Mouse (Mus musculus) c-Kit-positive CD71-positive TER-119-positive erythroid progenitor cells, embryonic 14.5 days (primary cell): ENCODE results near the gene Gm17019.
"Not testable (repeated sequence)": the region's sequence is repeated elsewhere in the genome, so short reads cannot be mapped to it uniquely, and the experiment has no call there.

Source experiments
- DNase-seq: peaks from one replicate; pipeline ENCODE4 v3.0.0-alpha.2; 2013; ENCODE audit warnings: low spot score

The Gm17019 gene

DNA sequence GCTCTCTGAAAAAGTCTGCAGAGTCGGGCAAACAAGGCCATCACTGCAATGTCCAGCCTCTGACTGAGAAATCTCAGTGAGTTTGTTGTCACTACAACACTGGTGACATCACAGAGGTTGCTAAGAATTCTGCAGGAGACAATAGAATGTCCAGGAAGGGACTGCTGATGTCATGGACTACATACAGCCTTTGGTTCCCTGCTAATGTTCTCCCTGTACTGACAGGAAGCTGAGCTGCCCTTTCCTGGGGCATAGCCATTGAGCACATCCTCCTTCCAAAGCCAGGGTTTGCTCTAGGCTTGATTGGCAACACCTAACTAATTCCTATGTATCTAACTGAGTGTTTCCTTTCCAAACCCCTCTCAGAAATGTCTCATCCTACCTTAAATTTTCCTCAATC, at the start of gene Gm17019:
TSS of gene Gm17019 (minus strand) at position 101 of the 400 bp plus-strand sequence.
- not testable (repeated sequence) for DNase-seq

GRCm38 (mm10) chr5:15062385-15062715, 29.6 kb upstream of the Gm17019 start:
- DNase-seq, result not testable (repeated sequence)

GRCm38 (mm10) chr5:15061638-15062384, 29.0 kb upstream of the Gm17019 start:
- not testable (repeated sequence) for DNase-seq

DNA sequence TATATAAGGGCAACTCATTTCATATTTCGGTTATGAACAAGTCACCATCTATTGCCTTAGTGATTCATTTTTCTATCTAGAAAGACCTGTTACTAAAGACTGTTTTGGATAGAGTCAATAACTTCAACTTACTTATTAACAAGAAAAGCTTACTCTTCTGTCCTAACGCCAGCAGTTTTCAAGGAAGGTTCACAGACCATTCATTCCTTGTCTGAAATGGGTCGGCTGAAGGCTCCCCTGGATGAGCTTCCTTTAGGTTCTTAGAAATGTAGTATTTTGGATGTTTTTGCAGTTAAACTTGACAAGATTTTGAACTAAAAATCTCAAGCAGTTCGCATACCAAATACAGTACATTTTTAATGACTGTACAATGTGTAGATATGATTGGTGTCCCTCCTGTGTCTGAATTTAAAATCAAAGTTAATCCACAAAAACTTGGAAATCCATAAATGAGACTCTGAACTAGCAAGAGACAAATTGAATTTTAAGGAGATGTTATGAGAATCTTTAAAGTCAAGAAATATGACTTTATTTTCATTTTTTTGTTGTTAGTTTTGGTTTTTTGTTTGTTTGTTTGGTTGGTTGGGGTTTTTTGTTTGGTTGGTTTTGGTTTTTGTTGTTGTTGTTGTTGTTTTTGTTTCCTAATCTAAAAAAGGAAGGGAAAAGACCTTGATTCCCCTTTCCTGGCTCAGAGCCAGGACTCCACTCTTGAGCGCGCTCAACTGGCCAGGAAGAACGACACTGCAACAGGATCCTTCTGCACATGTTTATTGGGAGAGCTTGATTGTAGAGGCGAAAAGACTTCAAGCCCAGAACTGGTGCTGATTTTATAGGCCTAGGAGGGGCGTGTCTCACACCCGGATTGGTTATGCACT, 21.6 kb upstream of the Gm17019 start:
- not testable (repeated sequence) for DNase-seq

GRCm38 (mm10) chr5:15053606-15053962, 20.8 kb upstream of the Gm17019 start:
- DNase-seq, result not testable (repeated sequence)

- not testable (repeated sequence) for DNase-seq
Measured at GRCm38 (mm10) chr5:15052945-15053605, 20.3 kb upstream of the Gm17019 start.

GRCm38 (mm10) chr5:15050807-15051206, 18.0 kb upstream of the Gm17019 start:
- DNase-seq, result not testable (repeated sequence)

- DNase-seq, result not testable (repeated sequence)
Measured at GRCm38 (mm10) chr5:15044830-15045767, 12.3 kb upstream of the Gm17019 start.

DNA sequence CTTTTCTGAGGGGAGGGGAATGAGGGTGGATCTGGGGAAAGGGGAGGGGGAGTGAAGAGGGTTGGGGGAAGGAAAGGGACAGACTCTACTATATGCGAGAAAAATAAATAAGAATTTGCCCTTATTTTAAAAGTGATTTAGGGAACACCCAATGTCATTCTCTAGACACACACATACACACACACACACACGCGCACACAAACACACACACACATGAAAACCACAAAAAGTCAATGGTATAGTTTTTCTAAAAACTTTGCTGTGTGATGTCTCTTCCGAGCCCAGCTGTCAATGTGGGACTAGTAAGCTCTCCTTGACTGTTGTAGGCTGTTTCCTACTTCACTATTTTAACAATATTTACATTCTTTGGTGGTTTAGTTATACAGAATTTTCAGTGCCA, 8.0 kb upstream of the Gm17019 start:
- not testable (repeated sequence) for DNase-seq

DNA sequence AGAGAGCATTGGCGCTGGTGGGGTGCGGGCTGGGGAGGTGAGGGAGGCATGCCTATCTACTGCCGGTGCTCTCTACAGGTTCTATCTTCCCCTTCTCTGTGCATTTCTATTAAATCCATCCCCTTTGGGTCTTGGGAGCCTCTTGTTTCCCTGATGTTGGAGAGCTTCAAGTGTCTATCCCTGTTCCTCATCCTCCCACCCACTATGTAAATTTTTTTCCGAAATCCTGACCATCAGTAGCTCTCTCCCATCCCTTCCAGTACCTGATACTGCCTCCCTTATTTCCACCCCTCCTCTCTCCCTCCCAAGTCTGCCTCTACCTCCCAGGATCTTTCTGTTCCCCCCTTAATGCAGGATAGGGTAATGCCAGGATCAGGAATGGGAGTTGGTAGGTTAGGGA, 7.2 kb upstream of the Gm17019 start:
- DNase-seq, result not testable (repeated sequence)

- not testable (repeated sequence) for DNase-seq
Measured at GRCm38 (mm10) chr5:15024316-15024715, 8.5 kb downstream of the Gm17019 start.

DNA sequence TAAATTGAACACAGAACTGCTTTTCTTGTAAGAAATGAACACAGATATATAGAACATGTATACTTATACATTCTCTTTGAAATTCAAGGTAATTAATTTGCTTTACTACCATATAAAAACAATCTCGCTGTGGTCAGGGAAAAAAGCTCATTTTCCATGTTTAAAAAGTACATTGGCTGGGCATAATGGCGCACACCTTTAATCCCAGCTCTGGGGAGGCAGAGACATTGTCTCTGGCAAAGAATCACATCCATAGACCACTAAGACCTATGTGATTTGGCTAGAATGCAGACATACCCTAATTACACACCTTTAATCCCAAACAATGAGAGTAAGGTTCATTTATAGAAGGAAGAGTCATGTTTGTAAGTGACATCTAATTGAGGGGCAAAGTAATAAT, 12.7 kb downstream of the Gm17019 start:
- not testable (repeated sequence) for DNase-seq

DNA sequence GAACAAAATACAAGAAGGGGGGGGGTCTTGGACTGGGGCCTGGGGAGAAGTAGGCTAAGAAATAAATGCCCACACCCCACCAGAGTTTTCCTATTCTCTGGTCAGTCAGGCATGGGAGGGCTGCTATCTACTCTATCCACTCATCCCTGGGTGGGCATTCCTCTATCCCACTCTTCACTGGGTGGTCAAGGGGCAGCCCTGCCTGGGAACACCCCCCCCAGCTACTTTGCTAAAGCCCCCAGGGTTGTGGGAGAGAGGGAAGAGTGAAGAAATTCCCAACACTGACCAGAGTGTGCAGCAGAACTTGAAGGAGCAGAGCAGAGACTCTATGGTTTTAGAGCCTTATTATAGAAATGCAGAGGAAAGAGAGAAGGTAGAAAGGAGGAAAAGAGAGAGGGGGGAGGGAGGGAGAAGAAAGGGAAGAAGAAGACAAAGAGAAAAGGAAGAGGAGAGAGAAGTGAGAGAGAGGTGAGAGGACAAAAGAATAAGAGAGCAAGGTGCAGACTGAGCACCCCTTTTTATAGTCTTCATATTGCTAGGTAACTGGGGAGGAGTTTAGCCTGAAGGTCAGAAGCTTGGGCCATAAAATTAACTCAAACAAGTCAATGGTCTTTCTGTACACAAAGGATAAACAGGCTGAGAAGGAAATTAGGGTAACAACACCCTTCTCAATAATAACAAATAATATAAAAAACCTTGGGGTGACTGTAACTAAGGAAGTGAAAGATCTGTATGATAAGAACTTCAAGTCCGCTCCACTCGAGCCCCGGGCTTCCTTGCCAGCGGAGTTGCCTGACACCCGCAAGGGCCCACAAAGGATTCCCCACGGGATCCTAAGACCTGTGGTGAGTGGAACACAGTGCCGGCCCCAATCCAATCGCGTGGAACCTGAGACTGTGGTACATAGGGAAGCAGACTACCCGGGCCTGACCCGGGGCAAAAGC, 21.9 kb downstream of the Gm17019 start:
- not testable (repeated sequence) for DNase-seq

- not testable (repeated sequence) for DNase-seq
Measured at GRCm38 (mm10) chr5:15006907-15007306, 25.9 kb downstream of the Gm17019 start.

GRCm38 (mm10) chr5:15006288-15006687, 26.5 kb downstream of the Gm17019 start:
- not testable (repeated sequence) for DNase-seq

GRCm38 (mm10) chr5:15005584-15005983, 27.2 kb downstream of the Gm17019 start:
- not testable (repeated sequence) for DNase-seq

DNA sequence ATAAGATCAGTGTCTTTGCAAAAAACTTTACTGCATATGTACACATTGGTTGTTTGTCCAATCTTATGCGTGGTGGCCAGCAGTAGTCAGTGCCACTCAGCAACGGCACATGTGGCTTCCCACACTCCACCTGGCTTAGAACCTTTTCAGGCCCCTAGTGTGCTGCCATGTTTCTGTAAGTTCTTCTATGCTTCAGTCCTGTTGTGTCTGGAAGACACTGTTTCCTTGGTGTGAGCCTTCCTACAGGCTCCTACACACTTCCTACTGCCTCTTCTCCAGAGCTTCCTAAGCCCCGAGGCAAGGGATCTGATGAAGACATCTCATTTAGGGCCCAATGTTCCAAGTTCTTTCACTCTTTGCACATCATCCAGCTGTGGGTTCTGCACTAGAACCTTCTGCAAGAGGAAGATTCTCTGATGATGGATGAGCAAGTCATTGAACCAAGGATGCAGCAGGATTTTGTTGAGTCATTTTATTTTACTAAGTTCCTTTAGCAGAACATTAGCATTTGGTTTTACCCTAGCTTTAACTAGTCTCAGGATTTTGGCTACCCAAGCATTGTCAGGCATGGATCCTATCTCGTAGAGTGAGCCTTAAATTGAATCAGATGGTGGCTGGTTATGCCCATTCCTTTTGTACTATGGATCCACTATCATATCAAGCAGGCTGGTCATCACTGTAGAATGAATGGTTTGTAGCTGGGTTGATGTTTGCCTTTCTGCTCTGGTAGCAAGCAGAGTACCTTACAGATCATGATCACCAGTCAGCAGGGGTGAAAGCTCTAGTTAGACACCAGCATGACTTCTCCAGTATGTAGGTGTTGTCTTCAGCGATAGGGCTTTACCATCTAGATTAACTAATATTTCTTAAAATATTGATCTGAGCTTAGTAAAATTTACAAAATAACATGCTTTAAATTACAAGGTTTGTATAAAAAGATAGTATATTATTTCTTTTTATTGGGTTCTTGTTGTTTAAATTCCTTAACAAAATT, 27.9 kb downstream of the Gm17019 start:
- DNase-seq, result not testable (repeated sequence)

DNA sequence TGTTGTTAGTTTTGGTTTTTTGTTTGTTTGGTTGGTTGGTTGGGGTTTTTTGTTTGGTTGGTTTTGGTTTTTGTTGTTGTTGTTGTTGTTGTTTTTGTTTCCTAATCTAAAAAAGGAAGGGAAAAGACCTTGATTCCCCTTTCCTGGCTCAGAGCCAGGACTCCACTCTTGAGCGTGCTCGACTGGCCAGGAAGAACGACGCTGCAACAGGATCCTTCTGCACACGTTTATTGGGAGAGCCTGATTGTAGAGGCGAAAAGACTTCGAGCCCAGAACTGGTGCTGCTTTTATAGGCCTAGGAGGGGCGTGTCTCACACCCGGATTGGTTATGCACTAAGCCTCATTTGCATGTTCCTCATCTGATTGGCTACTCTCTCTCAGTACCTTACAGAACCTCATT, 34.7 kb downstream of the Gm17019 start:
- DNase-seq, result not testable (repeated sequence)

DNA sequence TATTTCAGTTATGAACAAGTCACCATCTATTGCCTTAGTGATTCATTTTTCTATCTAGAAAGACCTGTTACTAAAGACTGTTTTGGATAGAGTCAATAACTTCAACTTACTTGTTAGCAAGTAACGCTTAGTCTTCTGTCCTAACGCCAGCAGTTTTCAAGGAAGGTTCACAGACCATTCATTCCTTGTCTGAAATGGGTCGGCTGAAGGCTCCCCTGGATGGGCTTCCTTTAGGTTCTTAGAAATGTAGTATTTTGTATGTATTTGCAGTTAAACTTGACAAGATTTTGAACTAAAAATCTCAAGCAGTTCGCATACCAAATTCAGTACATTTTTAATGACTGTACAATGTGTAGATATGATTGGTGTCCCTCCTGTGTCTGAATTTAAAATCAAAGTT, 35.2 kb downstream of the Gm17019 start:
- not testable (repeated sequence) for DNase-seq
